26 mouse cellular contexts compared by ENCODE assay signal in the genomic region with DNA sequence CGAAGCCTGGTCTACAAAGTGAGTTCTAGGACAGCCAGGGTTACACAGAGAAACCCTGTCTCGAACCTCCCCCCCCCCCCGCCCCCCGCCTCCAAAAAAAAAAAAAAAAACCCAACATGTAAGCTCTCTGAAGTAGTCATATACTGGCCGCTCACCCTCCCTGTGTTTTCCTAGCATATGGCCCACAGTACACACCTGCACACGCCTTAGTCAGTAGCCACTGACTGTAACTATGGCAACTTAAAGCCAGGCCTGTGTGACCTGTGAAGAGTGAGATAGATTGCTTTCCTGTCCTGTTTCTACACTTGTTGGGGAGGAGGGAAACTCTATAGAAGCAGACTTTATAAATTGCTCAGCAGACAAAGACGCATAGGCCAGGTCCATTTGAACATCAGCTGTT.
"Had no signal": no experiment of that assay in that cellular context is flagged by ENCODE, and none has a peak within 500 bp of the region (broad histone marks: within the 10 kb centered on the region; RNA-seq: fewer than 3 reads in every experiment).

No protein-coding gene starts in this region.

- H3K4me2 ChIP-seq: heart, embryonic 12.5 days; hindbrain, embryonic 12.5 days; intestine, embryonic 15.5 days; limb, embryonic 12.5 days; liver, embryonic 11.5 days; liver, embryonic 13.5 days; liver, embryonic 15.5 days had no signal

- H3K4me3 ChIP-seq: gastrocnemius, adult 2 months; heart, embryonic 10.5 days; heart, embryonic 12.5 days; hindbrain, embryonic 10.5 days; hindbrain, embryonic 12.5 days; intestine, embryonic 15.5 days; left cerebral cortex, adult 2 months; limb, embryonic 12.5 days; liver, embryonic 13.5 days; liver, embryonic 15.5 days had no signal

- ATAC-seq: hindbrain, embryonic 16.5 days; inflammation-experienced regulatory T-cells, adult 6 months; intestine, embryonic 15.5 days; intestine, postnatal 0 days had no signal

- H3K4me1 ChIP-seq: heart, embryonic 10.5 days; heart, embryonic 12.5 days; hindbrain, embryonic 10.5 days; hindbrain, embryonic 12.5 days; liver, embryonic 13.5 days; liver, embryonic 15.5 days had no signal

- H3K27ac ChIP-seq: gastrocnemius, adult 2 months; heart, embryonic 10.5 days; hindbrain, embryonic 10.5 days; hindbrain, embryonic 12.5 days; intestine, embryonic 15.5 days; left cerebral cortex, adult 2 months; liver, embryonic 13.5 days; liver, embryonic 15.5 days had no signal

- DNase-seq: gastrocnemius, adult 2 months; gastrocnemius, postnatal 10 days; gastrocnemius, postnatal 25 days; heart, adult 18-20 months; heart, postnatal 10 days; heart, postnatal 4 days; kidney, adult 18-20 months; kidney, adult 8-10 months; kidney, postnatal 10 days; kidney, postnatal 25 days; kidney, postnatal 4 days; layer of hippocampus, adult 9-11 months; liver; liver, embryonic 13.5 days had no signal

- H3K36me3 ChIP-seq: heart, embryonic 10.5 days; hindbrain, embryonic 10.5 days; hindbrain, embryonic 12.5 days; intestine, embryonic 15.5 days; limb, embryonic 12.5 days; liver, embryonic 13.5 days; liver, embryonic 15.5 days had no signal

- H3K9me3 ChIP-seq: hindbrain, embryonic 10.5 days; hindbrain, embryonic 12.5 days; intestine, embryonic 15.5 days; liver, embryonic 13.5 days; liver, embryonic 15.5 days had no signal

- H3K27me3 ChIP-seq: heart, embryonic 12.5 days; hindbrain, embryonic 12.5 days; intestine, embryonic 15.5 days; limb, embryonic 12.5 days; liver, embryonic 13.5 days; liver, embryonic 15.5 days had no signal

- H3K9ac ChIP-seq: heart, embryonic 12.5 days; hindbrain, embryonic 12.5 days; intestine, embryonic 15.5 days; limb, embryonic 12.5 days; liver, embryonic 13.5 days; liver, embryonic 15.5 days had no signal
